Mouse (Mus musculus) cerebellum, adult 2 months (tissue): ENCODE data around the gene Tmem59.

ENCODE experiments used
- CTCF ChIP-seq: fragments of 200-500 bp; IDR thresholded peaks from 2 replicates; pipeline ENCODE4 v1.5.1; 2011; ENCODE audit warnings: low read depth, mild to moderate bottlenecking, control low read depth, low read length, moderate library complexity, borderline replicate concordance; ENCODE audit not compliant: insufficient read depth
- POLR2A ChIP-seq: fragments of 200-500 bp; IDR thresholded peaks from 2 replicates; pipeline ENCODE4 v1.6.1; 2011; ENCODE audit warnings: low read length, control low read depth, borderline replicate concordance; ENCODE audit not compliant: insufficient read depth

DNA sequence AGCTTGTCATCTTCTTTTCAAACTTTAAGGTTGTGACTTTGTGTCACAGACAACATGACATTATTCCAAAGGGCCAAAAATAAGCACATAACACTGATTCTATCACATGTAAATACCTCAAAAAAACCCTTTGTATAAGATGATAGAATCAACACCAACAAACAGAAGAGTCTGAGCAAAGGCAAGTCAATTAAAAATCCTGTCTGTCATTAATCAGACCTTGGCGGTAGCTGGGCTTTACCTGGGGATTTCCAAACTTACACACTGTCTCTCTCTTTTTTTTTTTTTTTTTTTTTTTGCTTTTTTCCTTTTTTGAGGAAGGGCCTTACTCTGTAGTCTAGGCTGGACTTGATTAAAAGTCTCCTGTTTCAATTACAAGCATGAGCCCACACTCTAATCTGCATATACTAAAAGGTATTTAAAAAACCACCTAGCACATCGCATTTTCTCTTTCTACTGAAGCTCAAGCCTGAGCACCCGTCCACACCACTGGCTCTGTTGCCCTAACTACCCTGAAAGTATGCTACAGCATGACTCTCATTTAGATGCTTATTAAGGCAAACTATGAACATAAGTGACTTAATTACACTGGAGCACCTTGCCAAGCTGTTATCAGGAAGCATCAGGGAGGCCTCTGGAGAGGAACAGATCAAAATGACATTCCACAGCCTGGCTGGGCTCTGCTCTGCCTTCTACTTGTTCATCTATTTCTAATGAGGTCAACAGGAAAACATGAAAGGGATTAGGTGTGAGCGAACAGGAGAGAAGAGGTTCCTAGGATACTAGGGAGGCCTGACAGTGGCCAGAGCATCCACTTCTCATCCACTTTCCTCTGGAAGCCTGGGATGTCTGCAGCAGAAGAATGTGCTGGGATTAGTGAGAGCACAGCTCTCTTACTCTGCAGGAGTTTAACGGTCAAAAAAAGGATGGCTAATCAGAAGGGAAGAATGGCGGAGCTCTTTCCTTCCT, 65.5 kb downstream of the Tmem59 start:
- TF ChIP-seq CTCF (no peak), POLR2A (no peak)
